Mouse (Mus musculus) adrenal gland, adult 18-20 months (tissue): Measurements from ENCODE around the gene Defa2. TPM values are rescaled to one million over a fixed set of nuclear protein-coding genes. Genes with fewer than 3 reads are reported as not detected.
"Not testable (repeated sequence)": the region's sequence is repeated elsewhere in the genome, so short reads cannot be mapped to it uniquely, and the experiment has no call there.

Experiments
- DNase-seq, 2 experiments: peaks; one replicate each; pipeline ENCODE4 v3.0.0; 2021 to 2022; ENCODE audit warnings: low spot score in 2 of 2
- long read RNA-seq, 2 experiments: library from polyadenylated mRNA; stranded (forward); transcript quantifications; one replicate each; pipeline ENCODE4 v2.0.0; 2021
- total RNA-seq, 2 experiments: library from RNA; stranded (reverse); gene quantifications; 1 replicate in 1 of 2; 2 replicates in 1 of 2; pipeline ENCODE4 v1.2.3; 2021

Defa2 gene
- total RNA-seq = not detected
- long read RNA-seq, experiment 1 = 0 reads
- long read RNA-seq, experiment 2 = 0 reads

DNA sequence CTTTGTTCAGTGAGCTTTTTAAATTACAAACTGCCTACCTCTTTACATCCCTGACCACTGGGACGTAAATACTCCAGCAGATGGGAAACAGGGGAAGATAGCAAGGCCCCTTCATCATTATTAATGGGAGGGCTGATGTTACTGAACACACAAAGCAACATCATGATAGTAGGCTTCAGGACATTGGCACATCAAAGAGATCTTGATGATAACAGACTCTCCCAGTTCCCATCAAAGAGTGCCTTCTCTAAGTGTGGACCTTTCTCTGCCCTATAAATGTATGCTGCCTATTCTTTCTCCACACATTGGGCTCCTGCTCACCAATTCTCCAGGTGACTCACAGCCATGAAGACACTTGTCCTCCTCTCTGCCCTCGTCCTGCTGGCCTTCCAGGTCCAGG is at the start of gene Defa2:
Defa2 (plus strand) TSS at position 301 of the 400 bp plus-strand sequence.
- DNase-seq = not testable (repeated sequence)

DNA sequence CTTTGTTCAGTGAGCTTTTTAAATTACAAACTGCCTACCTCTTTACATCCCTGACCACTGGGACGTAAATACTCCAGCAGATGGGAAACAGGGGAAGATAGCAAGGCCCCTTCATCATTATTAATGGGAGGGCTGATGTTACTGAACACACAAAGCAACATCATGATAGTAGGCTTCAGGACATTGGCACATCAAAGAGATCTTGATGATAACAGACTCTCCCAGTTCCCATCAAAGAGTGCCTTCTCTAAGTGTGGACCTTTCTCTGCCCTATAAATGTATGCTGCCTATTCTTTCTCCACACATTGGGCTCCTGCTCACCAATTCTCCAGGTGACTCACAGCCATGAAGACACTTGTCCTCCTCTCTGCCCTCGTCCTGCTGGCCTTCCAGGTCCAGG is 13.2 kb downstream of the Defa2 start, which contains the start of gene Defa33:
Defa33 (plus strand) TSS at position 301 of the 400 bp plus-strand sequence.
- not testable (repeated sequence) for DNase-seq

DNA sequence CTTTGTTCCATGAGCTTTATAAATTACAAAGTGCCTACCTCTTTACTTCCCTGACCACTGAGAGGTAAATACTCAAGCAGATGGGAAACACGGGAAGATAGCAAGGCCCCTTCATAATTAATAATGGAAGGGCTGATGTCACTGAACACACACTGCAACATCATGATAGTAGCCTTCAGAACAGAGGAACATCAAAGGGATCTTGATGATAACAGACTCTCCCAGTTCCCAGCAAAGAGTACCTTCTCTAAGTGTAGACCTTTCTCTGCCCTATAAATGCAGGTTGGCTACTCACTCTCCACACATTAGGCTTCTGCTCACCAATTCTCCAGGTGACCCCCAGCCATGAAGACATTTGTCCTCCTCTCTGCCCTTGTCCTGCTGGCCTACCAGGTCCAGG is 48.8 kb downstream of the Defa2 start, which contains the start of gene Defa36:
Defa36 (plus strand) TSS at position 301 of the 400 bp plus-strand sequence.
- not testable (repeated sequence) for DNase-seq

Other genes with a start within 250 kb of the Defa2 start
- not detected for gene Defa30, start 243.9 kb upstream of the Defa2 start, total RNA-seq
- gene Defa22, start 216.2 kb upstream of the Defa2 start, total RNA-seq = not detected
- not detected for gene Defa31, start 186.9 kb upstream of the Defa2 start, total RNA-seq
- not detected for gene Gm15293, start 177.0 kb upstream of the Defa2 start, total RNA-seq
- gene Gm15292, start 128.8 kb upstream of the Defa2 start, total RNA-seq = not detected
- not detected for gene Defa27, start 63.0 kb upstream of the Defa2 start, total RNA-seq
- not detected for gene Defa29, start 51.5 kb upstream of the Defa2 start, total RNA-seq
- gene Defa33, start 13.3 kb downstream of the Defa2 start, total RNA-seq = not detected
- gene Defa36, start 48.9 kb downstream of the Defa2 start, total RNA-seq = not detected
- gene Gm7849, start 78.0 kb downstream of the Defa2 start, total RNA-seq = not detected
- not detected for gene Defa20, start 130.7 kb downstream of the Defa2 start, total RNA-seq
- gene Defa32, start 150.5 kb downstream of the Defa2 start, total RNA-seq = not detected
- gene Defa37, start 186.9 kb downstream of the Defa2 start, total RNA-seq = not detected
- not detected for gene Defa28, start 204.5 kb downstream of the Defa2 start, total RNA-seq
- gene Gm7861, start 216.0 kb downstream of the Defa2 start, total RNA-seq = not detected
- gene Defa26, start 239.7 kb downstream of the Defa2 start, total RNA-seq = not detected